Mouse (Mus musculus): ENCODE data around the gene Ctf2. TPM values are rescaled to one million over a fixed set of nuclear protein-coding genes. Genes with fewer than 3 reads are reported as not detected.
"Not testable (repeated sequence)": the region's sequence is repeated elsewhere in the genome, so short reads cannot be mapped to it uniquely, and the experiment has no call there.

Gene Ctf2
- polyA plus RNA-seq, 1 experiment from 2014 or later = 0.13 TPM

- H3K27me3 ChIP-seq (replicated peaks) = no peaks in the 10 kb centered on the region
- H3K4me2 ChIP-seq = peak within 1 kb of the TSS; percentile 99
- peak within 1 kb of the TSS; percentile 79 for H3K4me3 ChIP-seq
- under 1% methylated on average over 78 of the region's 90 CpGs for WGBS (ENCODE audit: insufficient replicate concordance)
- ATAC-seq = peak; percentile 91
- H3K27ac ChIP-seq = peak within 1 kb of the TSS; percentile 90
- peaks cover 32% of the 10 kb centered on the region for H3K36me3 ChIP-seq
- peaks cover 54% of the 10 kb centered on the region for H3K4me1 ChIP-seq
- peak within 1 kb of the TSS; percentile 81 for H3K9ac ChIP-seq
- no peaks in the 10 kb centered on the region for H3K9me3 ChIP-seq (replicated peaks)
Observed at GRCm38 (mm10) chr7:127708207-127709078, 23.5 kb downstream of the Ctf2 start, which contains the start of gene Bcl7c. Bcl7c (minus strand) TSS chr7:127708933.

DNA sequence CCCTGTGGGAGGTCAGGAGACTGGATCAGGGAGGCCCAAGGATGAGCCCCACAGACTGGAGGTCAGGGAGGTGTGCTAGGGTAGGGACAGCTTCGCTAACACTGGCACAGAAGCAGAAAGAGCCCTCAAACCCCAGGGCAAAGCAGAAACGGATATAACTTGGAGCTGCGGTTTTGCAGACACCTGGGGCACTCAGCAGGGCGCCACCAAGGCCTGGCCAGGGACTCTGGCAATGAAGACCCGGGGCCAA lies 24.1 kb downstream of the Ctf2 start:
- peak overlapping the region; percentile 90 for H3K27ac ChIP-seq
- under 1% methylated on average over 5 of the region's 5 CpGs for WGBS (ENCODE audit: insufficient replicate concordance)
- H3K4me3 ChIP-seq = peak overlapping the region; percentile 79
- H3K4me2 ChIP-seq = peak overlapping the region; percentile 99
- no peak for ATAC-seq
- no peaks in the 10 kb centered on the region for H3K9me3 ChIP-seq (replicated peaks)
- H3K9ac ChIP-seq = peak overlapping the region; percentile 81
- peaks cover 38% of the 10 kb centered on the region for H3K36me3 ChIP-seq
- H3K4me1 ChIP-seq = peaks cover 49% of the 10 kb centered on the region
- no peaks in the 10 kb centered on the region for H3K27me3 ChIP-seq (replicated peaks)

DNA sequence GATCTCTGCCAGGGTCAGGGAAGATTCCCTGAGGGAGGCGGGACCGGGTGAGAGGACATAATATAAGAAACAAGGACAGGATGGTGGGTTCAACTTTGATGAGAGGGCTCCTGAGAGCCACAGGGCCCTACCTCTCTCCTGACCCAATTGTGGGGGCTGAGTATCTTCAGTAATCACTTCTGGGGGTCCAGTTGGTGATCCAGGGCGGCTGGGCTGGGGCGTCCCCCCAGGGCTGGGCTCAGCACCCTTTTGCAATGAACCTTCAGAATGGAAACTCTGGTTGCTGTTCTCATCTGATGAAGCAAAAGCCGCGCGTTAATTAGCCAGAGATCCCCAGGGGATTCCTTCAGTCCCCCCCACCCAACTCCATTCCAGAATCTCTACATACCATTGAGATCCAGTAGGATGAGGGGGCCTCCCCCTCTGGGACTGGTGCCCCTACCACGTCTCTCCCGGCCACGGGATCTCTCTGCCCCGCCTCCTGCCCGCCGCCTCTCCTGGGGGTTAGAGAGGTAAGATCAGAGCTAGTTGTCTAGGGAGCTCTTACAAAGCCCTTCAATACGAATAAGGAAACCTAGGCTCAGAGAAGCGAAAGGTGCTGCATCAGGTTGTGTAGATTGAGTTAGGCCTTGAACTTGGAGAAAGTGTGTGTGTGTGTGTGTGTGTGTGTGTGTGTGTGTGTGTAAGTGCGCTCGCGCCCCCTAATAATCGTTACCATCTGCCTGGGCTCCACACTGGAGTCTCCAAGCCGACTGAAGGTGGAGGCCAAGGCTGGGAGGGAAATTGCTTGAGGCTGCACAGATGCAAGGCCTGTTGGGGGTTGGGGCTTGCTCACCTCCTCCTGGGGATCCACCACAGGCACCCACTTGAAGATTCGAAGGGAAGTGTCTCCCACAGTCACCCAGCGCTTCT lies 24.7 kb downstream of the Ctf2 start:
- no peak for ATAC-seq
- no peaks in the 10 kb centered on the region for H3K9me3 ChIP-seq (replicated peaks)
- WGBS (ENCODE audit: insufficient replicate concordance) = 34% methylated on average over 22 of the region's 22 CpGs
- peak overlapping the region; percentile 79 for H3K4me3 ChIP-seq
- H3K9ac ChIP-seq = peak overlapping the region; percentile 81
- no peaks in the 10 kb centered on the region for H3K27me3 ChIP-seq (replicated peaks)
- H3K4me1 ChIP-seq = peaks cover 44% of the 10 kb centered on the region
- peak overlapping the region; percentile 90 for H3K27ac ChIP-seq
- peak overlapping the region; percentile 99 for H3K4me2 ChIP-seq
- H3K36me3 ChIP-seq = peaks cover 39% of the 10 kb centered on the region

GRCm38 (mm10) chr7:127705706-127706105 lies 26.3 kb downstream of the Ctf2 start:
- no peak for ATAC-seq
- no peak overlapping the region for H3K4me2 ChIP-seq
- H3K9me3 ChIP-seq (replicated peaks) = no peaks in the 10 kb centered on the region
- H3K4me1 ChIP-seq = peaks cover 41% of the 10 kb centered on the region
- no peaks in the 10 kb centered on the region for H3K27me3 ChIP-seq (replicated peaks)
- no peak overlapping the region for H3K27ac ChIP-seq
- H3K9ac ChIP-seq = no peak overlapping the region
- H3K36me3 ChIP-seq = peaks cover 39% of the 10 kb centered on the region
- 71% methylated on average over 4 of the region's 4 CpGs for WGBS (ENCODE audit: insufficient replicate concordance)
- H3K4me3 ChIP-seq = no peak overlapping the region

DNA sequence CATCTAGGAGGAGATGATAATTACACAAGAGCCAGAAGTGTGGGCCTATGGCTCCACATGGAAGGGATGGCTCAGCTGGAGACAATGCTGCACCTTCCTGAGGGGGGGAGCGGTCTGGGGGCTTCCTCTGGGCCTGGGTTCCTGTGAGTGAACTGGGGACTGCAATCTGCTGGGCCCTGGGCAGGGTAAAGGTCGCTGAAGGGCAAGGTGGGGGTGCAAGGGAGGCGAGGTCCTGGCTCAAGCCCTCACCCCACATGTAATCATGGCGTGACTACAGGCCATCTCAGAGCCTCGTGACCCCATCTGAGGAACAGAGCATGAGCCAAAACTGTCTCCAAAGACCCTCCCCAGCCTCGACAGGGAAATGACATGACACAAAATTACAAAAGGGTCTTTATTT lies 27.4 kb downstream of the Ctf2 start:
- WGBS (ENCODE audit: insufficient replicate concordance) = 73% methylated on average over 6 of the region's 6 CpGs
- Histone ChIP-seq H3K9ac (no peak overlapping the region), H3K4me1 (peaks cover 46% of the 10 kb centered on the region), H3K9me3 (replicated peaks) (no peaks in the 10 kb centered on the region), H3K27ac (no peak overlapping the region), H3K4me3 (no peak overlapping the region), H3K36me3 (peaks cover 44% of the 10 kb centered on the region), H3K4me2 (no peak overlapping the region), H3K27me3 (replicated peaks) (no peaks in the 10 kb centered on the region)
- ATAC-seq = no peak

DNA sequence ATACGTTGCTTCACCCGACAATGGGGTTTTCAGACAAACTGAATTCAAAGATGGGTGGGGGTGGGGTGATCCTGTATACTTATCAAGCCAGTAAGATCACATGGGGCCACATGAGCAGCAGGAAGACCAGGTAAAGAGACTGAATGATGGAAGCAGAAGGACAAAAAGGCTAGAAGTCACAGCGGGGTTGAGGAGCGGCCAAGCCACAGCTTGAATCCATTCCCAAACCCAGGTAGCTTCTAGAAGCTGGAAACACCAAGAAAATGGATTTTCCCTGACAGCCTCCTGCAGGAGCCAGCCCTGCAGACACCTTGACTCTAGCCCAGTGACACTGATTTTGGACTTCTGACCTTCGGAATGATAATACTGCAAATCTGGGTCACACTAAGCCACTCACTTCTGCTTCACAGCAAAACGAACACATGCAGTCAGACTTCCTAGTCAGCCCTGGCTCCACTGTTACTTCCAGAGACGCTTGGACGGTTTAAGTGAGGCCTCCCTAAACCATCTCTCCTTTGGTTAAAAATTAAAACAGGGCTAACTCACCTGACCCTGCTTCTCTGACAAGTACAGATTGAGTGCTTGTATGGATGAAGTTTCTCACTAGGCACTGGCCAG lies 28.3 kb downstream of the Ctf2 start:
- Histone ChIP-seq H3K9ac (no peak overlapping the region), H3K27me3 (replicated peaks) (no peaks in the 10 kb centered on the region), H3K36me3 (peaks cover 44% of the 10 kb centered on the region), H3K27ac (no peak overlapping the region), H3K4me1 (peaks cover 37% of the 10 kb centered on the region), H3K9me3 (replicated peaks) (no peaks in the 10 kb centered on the region), H3K4me3 (no peak overlapping the region), H3K4me2 (no peak overlapping the region)
- no peak for ATAC-seq
- WGBS (ENCODE audit: insufficient replicate concordance) = 78% methylated on average over 8 of the region's 8 CpGs

GRCm38 (mm10) chr7:127700712-127701331 lies 31.1 kb downstream of the Ctf2 start:
- no peak overlapping the region for H3K4me3 ChIP-seq
- no peaks in the 10 kb centered on the region for H3K9me3 ChIP-seq (replicated peaks)
- ATAC-seq = no peak
- H3K4me1 ChIP-seq = peaks cover 20% of the 10 kb centered on the region
- no peak overlapping the region for H3K9ac ChIP-seq
- no peak overlapping the region for H3K27ac ChIP-seq
- 40% methylated on average over 3 of the region's 3 CpGs for WGBS (ENCODE audit: insufficient replicate concordance)
- H3K27me3 ChIP-seq (replicated peaks) = no peaks in the 10 kb centered on the region
- peaks cover 32% of the 10 kb centered on the region for H3K36me3 ChIP-seq
- no peak overlapping the region for H3K4me2 ChIP-seq

DNA sequence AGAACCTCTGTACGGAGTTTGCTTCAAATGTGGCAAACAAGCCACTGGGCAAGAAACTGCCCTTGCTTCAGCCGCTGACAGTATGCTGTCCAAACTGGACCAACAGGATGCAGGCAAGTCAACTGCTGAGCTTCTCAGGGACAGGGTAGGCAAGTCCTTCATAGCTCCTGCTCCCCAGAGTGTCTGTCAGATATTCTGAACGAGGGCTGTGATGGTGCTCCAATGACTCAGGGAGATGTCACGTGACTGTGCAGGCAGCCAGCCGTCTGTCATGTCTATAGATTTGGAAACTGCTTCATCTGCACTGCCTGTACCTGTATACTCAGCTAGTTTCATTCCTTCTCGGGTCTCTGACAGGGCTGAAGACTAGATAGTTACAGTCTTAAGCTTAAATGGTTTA lies 33.0 kb downstream of the Ctf2 start:
- H3K4me2 ChIP-seq = no peak overlapping the region
- H3K9me3 ChIP-seq (replicated peaks) = no peaks in the 10 kb centered on the region
- peaks cover 17% of the 10 kb centered on the region; the same call in 1 of the 2 replicates for H3K36me3 ChIP-seq
- no peak for ATAC-seq
- H3K4me3 ChIP-seq = no peak overlapping the region
- H3K4me1 ChIP-seq = peaks cover 20% of the 10 kb centered on the region
- H3K27me3 ChIP-seq (replicated peaks) = no peaks in the 10 kb centered on the region
- H3K9ac ChIP-seq = no peak overlapping the region
- WGBS (ENCODE audit: insufficient replicate concordance) = 59% methylated on average over 6 of the region's 6 CpGs
- no peak overlapping the region for H3K27ac ChIP-seq

DNA sequence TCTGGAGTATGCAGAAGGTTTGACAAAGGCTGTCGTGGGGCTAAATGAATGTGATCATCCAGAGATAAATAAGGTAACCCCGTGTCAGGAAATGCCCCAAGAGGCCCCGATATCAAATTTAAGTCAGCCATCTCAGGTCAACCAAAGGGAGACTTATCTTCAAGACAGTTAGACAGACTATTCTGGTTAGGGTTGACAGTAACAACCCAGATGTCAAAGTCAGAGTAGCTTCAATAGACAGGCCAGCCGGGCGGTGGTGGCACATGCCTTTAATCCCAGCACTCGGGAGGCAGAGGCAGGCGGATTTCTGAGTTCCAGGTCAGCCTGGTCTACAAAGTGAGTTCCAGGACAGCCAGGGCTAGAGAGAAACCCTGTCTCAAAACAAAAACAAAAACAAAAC lies 38.2 kb downstream of the Ctf2 start:
- not testable (repeated sequence) for ATAC-seq; H3K27ac ChIP-seq; H3K36me3 ChIP-seq; H3K9me3 ChIP-seq (replicated peaks); H3K9ac ChIP-seq; H3K4me2 ChIP-seq; H3K27me3 ChIP-seq (replicated peaks); H3K4me3 ChIP-seq
- H3K4me1 ChIP-seq = peaks cover 21% of the 10 kb centered on the region
- 45% methylated on average over 7 of the region's 7 CpGs for WGBS (ENCODE audit: insufficient replicate concordance)

DNA sequence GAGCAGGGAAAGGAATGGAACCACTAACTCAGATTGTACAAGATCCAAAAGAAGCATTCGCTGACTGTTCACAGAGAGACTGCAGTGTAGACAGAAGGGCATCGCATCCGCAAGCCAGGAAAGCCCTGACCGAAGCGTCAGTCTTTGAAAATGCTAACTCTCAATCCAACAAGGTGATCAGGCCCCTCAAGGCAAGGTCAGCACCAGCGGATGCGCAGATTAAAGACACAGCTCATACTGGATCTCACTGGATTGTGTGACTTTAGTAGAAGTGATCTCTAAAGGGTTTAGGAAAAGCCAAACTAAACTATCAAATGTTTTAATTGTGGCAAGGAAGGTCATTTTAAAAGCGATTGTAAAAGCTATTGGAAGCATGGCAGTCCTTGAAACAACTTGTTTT lies 38.7 kb downstream of the Ctf2 start:
- H3K9ac ChIP-seq = no peak overlapping the region
- no peaks in the 10 kb centered on the region for H3K36me3 ChIP-seq
- peaks cover 21% of the 10 kb centered on the region for H3K4me1 ChIP-seq
- H3K4me3 ChIP-seq = no peak overlapping the region
- H3K4me2 ChIP-seq = no peak overlapping the region
- WGBS (ENCODE audit: insufficient replicate concordance) = 83% methylated on average over 8 of the region's 8 CpGs
- H3K9me3 ChIP-seq (replicated peaks) = no peaks in the 10 kb centered on the region
- H3K27me3 ChIP-seq (replicated peaks) = no peaks in the 10 kb centered on the region
- H3K27ac ChIP-seq = no peak overlapping the region
- no peak for ATAC-seq

DNA sequence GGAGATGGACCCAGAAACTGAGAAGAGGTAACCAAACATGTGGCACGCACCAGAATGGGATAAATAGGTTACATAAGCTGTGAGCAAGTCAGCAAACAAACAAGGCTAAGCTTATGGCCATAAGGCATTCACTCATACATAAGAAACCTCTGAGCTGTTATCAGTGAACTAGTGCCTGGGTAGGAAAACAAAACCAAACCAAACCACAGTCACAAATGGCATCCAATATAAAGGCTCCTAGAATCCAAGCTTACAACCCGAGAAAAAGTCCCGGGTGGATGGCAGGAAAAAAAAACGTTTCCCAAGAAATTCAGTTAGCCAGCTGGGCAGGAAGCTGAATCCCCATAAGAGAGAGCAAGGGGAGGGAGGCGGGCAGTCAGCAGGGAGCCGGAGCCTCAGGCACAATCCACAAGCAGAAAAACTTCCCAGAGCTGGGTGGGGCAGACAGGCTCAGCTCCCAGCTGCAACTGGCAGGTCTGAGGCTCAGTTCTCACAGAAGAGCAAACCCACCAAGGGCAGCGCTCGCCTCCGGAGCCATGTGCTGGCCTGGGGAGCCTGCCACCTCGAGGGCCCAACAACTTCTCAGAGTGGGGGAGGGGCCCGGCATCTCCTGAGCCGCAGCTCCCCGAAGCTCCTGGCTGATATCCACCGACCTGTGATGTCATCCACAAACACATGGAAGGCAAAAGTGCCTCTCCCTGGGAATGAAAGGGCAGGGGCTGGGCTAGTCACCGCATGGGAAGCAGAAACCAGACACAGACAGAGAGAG lies 40.6 kb downstream of the Ctf2 start:
- Histone ChIP-seq H3K36me3 (no peaks in the 10 kb centered on the region), H3K9ac (peak overlapping the region; percentile 52; the same call in 1 of the 2 replicates), H3K27ac (peak overlapping the region; percentile 54; the same call in 1 of the 2 replicates), H3K4me2 (peak overlapping the region; percentile 62), H3K4me3 (peak overlapping the region; percentile 22), H3K9me3 (replicated peaks) (no peaks in the 10 kb centered on the region), H3K27me3 (replicated peaks) (no peaks in the 10 kb centered on the region), H3K4me1 (peaks cover 31% of the 10 kb centered on the region)
- 26% methylated on average over 15 of the region's 15 CpGs for WGBS (ENCODE audit: insufficient replicate concordance)
- ATAC-seq = no peak
